Mouse (Mus musculus) B cell, adult 67 days (primary cell): Measurements from ENCODE around the gene Usp17la. TPM values are rescaled to one million over a fixed set of nuclear protein-coding genes. Genes with fewer than 3 reads are reported as not detected.

Experiments
- total RNA-seq, 2 experiments: library from RNA; stranded (reverse); gene quantifications; 4 replicates each; pipeline ENCODE4 v1.2.4; 2023

Gene Usp17la
- not detected for total RNA-seq

GRCm38 (mm10) chr7:104856709-104857108 is at the start of gene Usp17la:
TSS of gene Usp17la (plus strand) at chr7:104857009.

GRCm38 (mm10) chr7:104842503-104842902 is 14.3 kb upstream of the Usp17la start, which contains the start of gene Usp17lb:
TSS of gene Usp17lb (minus strand) at chr7:104842603.

GRCm38 (mm10) chr7:104877731-104878130 is 20.9 kb downstream of the Usp17la start, which contains the start of gene Olfr665:
TSS of gene Olfr665 (plus strand) at chr7:104878031.

GRCm38 (mm10) chr7:104895852-104896251 is 39.0 kb downstream of the Usp17la start, which contains the start of gene Olfr666:
TSS of gene Olfr666 (minus strand) at chr7:104895952.

Other genes with a start within 250 kb of the Usp17la start
- under 1 TPM; 0.12 TPM for gene Olfr656, start 243.1 kb upstream of the Usp17la start, total RNA-seq
- gene Olfr657, start 232.2 kb upstream of the Usp17la start, total RNA-seq: not detected
- not detected for gene Olfr658, start 209.7 kb upstream of the Usp17la start, total RNA-seq
- gene Olfr659, start 190.3 kb upstream of the Usp17la start, total RNA-seq: not detected
- gene Olfr661, start 170.5 kb upstream of the Usp17la start, total RNA-seq: not detected
- gene Usp17le, start 79.5 kb upstream of the Usp17la start, total RNA-seq: not detected
- not detected for gene Usp17lb, start 14.4 kb upstream of the Usp17la start, total RNA-seq
- not detected for gene Olfr665, start 21.0 kb downstream of the Usp17la start, total RNA-seq
- not detected for gene Olfr666, start 38.9 kb downstream of the Usp17la start, total RNA-seq
- not detected for gene Olfr667, start 64.5 kb downstream of the Usp17la start, total RNA-seq
- gene Olfr668, start 71.0 kb downstream of the Usp17la start, total RNA-seq: not detected
- not detected for gene Olfr669, start 77.2 kb downstream of the Usp17la start, total RNA-seq
- not detected for gene Olfr670, start 105.6 kb downstream of the Usp17la start, total RNA-seq
- not detected for gene Olfr671, start 122.1 kb downstream of the Usp17la start, total RNA-seq
- not detected for gene Olfr672, start 145.0 kb downstream of the Usp17la start, total RNA-seq
- not detected for gene Olfr675, start 171.5 kb downstream of the Usp17la start, total RNA-seq
- gene Olfr676, start 175.7 kb downstream of the Usp17la start, total RNA-seq: not detected
- not detected for gene Olfr677, start 194.4 kb downstream of the Usp17la start, total RNA-seq
- not detected for gene Olfr678, start 207.5 kb downstream of the Usp17la start, total RNA-seq
- not detected for gene Olfr679, start 224.2 kb downstream of the Usp17la start, total RNA-seq
- not detected for gene Olfr680-ps1, start 235.8 kb downstream of the Usp17la start, total RNA-seq